Mouse (Mus musculus) kidney, postnatal 25 days (tissue): ENCODE data around the gene Cmtm2a.
"Not testable (repeated sequence)": the region's sequence is repeated elsewhere in the genome, so short reads cannot be mapped to it uniquely, and the experiment has no call there.

ENCODE experiments used
- DNase-seq, 2 experiments: peaks; one replicate each; pipeline ENCODE4 v3.0.0; 2021; ENCODE audit warnings: mixed read lengths in 2 of 2

The Cmtm2a gene

DNA sequence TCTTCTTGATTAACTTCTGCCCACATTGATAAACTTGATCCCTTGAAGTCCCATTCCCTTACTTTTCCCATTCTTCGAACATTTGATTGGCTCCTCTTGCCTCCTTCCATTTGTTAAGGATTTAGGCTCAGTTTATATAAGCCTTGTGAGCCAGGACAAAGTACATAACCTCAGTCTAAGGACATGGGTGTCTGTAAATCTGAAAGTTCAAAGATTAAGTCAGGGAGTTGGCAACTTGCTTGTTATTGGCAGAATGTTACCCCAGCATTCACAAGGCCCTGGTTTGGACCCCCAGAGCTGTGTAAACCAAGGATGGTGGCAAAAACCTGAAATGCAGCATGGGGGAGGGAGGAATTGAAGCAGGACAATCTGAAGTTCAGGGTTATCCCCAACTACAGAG is 1.4 kb upstream of the Cmtm2a start:
- no peak for DNase-seq

DNA sequence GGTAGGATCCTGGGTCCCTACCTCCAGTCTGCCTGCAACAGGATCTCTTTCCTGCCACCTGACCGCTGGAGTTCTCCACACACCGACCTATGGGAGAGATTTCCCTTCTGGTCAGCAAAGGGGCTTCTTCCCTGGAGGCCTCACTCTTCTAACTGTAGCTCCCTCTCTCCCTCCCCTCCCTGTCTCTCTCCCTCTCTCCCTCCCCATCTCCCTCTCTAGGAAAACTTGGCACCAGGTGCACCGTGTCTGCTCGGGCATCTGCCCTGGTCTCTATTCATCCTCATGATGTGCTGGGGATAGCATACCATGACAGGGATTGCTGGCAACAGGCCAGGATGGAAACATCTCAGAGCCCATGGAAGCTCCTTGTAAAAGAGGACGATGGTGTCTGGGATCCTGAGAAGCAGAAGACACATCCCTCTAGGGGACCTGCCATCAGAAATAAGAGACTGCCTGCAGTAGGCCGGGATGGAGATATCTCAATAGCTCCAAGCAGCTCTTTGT is 24.0 kb downstream of the Cmtm2a start:
- no peak for DNase-seq

GRCm38 (mm10) chr8:104268368-104268767 is 24.6 kb downstream of the Cmtm2a start:
- no peak for DNase-seq

- DNase-seq: not testable (repeated sequence)
Measured at GRCm38 (mm10) chr8:104264271-104264935, 28.6 kb downstream of the Cmtm2a start.

DNA sequence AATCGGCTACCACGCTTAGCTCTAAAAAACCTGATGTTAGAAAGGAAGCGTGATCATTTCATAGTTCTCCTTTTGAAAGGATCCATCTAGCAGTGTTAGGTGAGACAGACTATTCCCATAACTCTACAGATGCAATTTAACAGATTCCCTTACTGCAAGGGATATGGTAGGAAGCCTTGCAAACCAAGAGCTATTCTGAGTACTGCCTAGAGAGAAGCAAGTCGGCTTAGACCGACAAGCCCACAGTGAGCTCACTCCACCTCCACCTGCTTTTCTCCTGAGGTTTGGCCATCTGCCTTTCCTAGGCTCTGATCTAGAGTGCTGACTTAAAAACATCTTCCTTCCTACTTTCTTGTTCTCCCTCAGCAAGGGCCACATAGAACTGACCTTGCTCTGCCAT is 31.2 kb downstream of the Cmtm2a start:
- not testable (repeated sequence) for DNase-seq

DNA sequence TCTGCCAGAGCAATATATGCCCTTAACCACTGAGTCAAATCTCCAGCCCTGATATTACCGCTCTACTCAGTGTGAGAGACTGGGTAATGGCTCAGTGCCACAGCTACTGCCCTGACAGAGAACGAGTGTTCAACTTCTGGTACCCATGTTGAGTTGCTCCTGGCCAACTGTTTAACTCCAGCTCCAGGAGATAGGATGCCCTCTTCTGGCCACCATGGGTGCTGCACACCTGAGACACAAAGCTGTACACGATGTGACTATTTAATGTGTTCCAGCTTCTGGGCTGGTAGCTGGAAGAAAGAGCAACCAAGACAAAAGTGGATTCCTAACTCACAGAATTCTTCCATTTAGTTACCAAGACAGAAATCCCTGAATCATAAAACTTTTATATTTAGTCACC is 40.0 kb downstream of the Cmtm2a start:
- DNase-seq: peak in 1 of 2 experiments; percentile 37

GRCm38 (mm10) chr8:104251461-104251860 is 41.5 kb downstream of the Cmtm2a start:
- peak; percentile 30 to 69 for DNase-seq

DNA sequence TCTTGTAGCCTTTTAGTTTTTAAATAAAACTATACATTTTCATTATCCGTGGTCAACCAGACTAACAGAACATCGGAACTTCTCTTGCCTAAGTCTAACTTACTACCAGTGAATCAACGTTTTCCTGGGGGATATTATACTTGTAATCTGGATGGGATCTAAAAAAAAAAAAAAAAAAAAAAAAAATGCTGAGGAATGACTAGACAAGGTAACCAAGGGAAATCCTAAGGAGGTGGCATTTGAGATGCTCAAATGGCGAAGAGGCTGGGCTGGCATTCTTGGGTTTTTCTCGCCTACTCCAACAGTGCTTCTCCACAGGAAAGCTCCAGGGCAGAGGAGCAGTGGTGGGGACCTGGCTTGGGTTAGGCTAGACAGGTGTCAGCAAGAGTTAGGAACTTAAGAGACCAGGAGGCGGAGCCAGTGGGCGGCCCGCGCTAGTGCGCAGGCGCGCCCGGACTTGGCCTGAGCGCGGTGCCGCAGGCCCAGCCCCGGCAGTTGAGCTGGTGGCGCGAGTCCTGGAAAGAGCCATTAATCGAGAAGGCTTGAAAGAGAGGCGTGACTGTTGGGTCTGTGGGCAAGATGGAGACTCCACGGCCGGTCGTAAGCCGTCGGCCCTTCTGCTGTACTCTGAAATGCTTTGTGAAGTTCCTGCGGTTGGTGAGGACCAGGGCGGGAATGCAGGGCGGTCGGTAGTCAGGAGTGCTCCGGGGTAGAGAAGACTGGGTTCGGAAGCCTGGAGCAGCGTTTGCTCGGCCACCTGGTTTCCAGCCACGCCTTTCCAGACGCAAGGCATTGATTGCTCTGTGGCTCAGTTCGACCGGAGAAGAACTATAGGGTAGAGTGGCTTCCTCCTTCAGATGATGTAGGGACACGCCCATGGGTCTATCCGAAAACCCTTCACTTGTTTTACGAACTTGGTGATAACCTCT is 42.3 kb downstream of the Cmtm2a start, which contains the start of gene Cklf:
TSS of gene Cklf (plus strand) at position 423 of the 929 bp plus-strand sequence.
- peak; percentile 92 to 94 for DNase-seq

- no peak for DNase-seq
Measured at GRCm38 (mm10) chr8:104249442-104249996, 43.5 kb downstream of the Cmtm2a start.

- DNase-seq: peak; percentile 84 to 90
Measured at GRCm38 (mm10) chr8:104248276-104248675, 44.7 kb downstream of the Cmtm2a start, which contains the start of gene Tk2. Gene Tk2 (minus strand): TSS chr8:104248558.

DNA sequence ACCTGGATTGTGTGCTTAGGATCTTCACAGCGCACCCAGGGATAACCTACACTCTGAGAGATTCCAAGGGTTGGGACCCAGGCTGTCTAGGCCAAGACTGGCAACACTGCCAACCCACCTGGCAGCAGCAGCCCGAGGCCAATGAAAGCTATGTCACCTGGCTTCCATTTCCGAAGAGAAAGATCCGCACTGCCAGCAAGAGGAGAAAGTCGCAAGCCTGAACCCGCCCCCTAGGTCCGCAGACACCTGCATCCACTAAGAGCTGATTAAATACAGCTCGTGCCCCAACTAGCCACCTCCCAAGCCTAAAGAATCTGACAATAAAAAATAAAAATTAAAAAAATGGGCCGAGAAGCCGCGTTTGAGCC is 45.1 kb downstream of the Cmtm2a start:
- DNase-seq: peak in 1 of 2 experiments; percentile 47

- peak; percentile 37 to 63 for DNase-seq
Measured at GRCm38 (mm10) chr8:104247054-104247907, 45.7 kb downstream of the Cmtm2a start.

- no peak for DNase-seq
Measured at GRCm38 (mm10) chr8:104246621-104247020, 46.4 kb downstream of the Cmtm2a start.

- no peak for DNase-seq
Measured at GRCm38 (mm10) chr8:104242038-104242644, 50.8 kb downstream of the Cmtm2a start.

DNA sequence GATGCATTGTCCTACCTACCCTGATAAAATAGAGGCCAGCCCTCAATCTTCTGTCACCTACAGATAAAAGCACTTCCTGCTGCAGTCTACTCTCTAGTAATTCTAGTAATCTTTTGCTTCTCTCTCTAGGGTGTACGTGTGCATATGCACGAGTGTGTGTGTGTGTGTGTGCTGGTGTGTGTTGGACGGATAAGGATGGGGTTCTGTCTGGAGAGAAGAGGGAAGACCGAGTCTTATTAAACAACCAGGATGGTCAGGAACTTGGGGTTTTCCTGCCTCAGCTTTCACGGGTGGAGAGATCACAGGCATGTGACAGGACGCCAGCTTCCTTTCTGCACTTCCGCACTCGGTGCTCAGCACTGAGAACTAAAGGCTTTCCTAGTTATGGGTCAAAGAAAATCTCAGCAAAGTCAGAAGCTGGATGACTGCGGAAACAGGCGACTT is 53.5 kb downstream of the Cmtm2a start:
- DNase-seq: peak in 1 of 2 experiments; percentile 39

GRCm38 (mm10) chr8:104234573-104234972 is 58.4 kb downstream of the Cmtm2a start:
- DNase-seq: no peak

DNA sequence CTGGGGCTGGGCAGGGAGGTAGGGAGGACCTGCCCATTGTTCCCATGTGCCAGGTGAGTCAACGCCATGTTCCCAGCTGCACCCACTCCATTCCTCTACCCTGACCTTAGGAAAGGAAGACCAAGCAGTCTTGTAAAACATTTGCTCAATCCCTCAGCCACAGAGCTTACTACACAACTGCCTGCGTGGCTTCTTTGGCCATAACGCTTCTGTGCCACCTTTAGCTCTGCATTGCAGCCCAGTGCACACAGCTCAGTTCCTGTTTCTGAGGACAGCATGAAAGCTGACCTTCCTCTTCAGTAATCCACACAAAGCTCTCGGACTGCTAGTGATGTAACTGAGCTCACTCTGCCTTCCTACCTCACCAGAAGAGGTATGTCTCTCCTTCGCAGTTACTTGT is 60.1 kb downstream of the Cmtm2a start:
- DNase-seq: no peak

DNA sequence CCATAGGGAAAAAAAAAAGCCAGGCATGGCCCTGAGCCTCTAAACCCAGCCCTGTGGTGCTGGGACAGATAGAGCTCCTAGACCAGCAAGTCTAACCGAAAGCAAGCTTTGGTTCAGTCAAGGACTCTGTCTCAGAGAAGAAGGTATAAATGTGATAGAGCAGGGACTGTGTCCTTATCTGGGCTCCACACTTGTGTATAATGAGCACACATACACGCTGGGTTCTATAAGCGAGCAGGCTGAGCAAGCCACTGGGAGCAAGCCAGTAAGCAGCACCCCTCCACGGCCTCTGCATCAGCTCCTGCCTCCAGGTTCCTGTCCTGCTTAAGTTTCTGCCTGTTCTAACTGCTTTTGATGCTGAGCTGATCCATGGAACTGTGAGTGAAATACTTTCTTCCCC is 60.9 kb downstream of the Cmtm2a start:
- no peak for DNase-seq
